Mouse (Mus musculus): Measurements from ENCODE around the gene Ms4a6b.
"Not testable (repeated sequence)": the region's sequence is repeated elsewhere in the genome, so short reads cannot be mapped to it uniquely, and the experiment has no call there.

Ms4a6b gene

GRCm38 (mm10) chr19:11518356-11518755 lies 2.0 kb downstream of the Ms4a6b start:
- in situ Hi-C loops (cut with MboI; ENCODE audit: low pct_unique_long_range_greater_than_20kb in 1 of 2, low sequenced_read_pairs in 2 of 2, unreplicated experiment in 1 of 2), result not testable (repeated sequence)

DNA sequence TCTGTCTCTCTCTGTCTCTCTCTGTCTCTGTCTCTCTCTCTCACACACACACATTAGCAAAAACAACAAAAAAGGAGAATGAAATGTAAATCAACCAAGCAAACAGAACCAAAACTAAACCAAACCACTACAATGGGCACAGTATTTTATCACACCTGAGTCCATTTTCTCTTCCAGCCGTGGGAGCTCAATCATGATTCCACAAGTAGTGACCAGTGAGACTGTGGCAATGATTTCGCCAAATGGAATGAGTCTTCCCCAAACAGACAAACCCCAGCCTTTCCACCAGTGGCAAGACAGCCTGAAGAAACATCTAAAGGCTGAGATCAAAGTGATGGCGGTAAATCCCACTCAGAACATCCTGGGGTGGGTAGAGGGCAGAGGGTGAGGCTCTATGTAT lies 3.8 kb downstream of the Ms4a6b start:
- in situ Hi-C loops (cut with MboI; ENCODE audit: low pct_unique_long_range_greater_than_20kb in 1 of 2, low sequenced_read_pairs in 2 of 2, unreplicated experiment in 1 of 2), result no loop called here

DNA sequence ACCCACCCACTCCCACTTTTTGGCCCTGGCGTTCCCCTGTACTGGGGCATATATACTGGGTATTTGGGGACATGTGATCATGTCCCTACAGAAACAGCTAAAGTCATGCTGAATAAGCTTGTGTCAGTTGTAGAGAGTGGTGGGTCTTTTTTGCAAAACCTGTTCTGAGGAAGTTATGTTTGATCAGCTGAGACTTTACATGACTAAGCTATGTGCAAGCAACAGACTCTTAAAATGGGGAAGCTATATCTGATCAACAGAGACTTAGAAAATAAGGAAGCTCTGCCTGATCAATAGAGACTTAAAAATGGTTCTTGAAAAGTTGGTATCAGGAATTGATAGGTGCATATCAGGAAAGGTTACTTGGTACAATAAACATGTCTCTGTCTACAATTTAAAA lies 17.1 kb downstream of the Ms4a6b start:
- in situ Hi-C loops (cut with MboI; ENCODE audit: low pct_unique_long_range_greater_than_20kb in 1 of 2, low sequenced_read_pairs in 2 of 2, unreplicated experiment in 1 of 2), result no loop called here

DNA sequence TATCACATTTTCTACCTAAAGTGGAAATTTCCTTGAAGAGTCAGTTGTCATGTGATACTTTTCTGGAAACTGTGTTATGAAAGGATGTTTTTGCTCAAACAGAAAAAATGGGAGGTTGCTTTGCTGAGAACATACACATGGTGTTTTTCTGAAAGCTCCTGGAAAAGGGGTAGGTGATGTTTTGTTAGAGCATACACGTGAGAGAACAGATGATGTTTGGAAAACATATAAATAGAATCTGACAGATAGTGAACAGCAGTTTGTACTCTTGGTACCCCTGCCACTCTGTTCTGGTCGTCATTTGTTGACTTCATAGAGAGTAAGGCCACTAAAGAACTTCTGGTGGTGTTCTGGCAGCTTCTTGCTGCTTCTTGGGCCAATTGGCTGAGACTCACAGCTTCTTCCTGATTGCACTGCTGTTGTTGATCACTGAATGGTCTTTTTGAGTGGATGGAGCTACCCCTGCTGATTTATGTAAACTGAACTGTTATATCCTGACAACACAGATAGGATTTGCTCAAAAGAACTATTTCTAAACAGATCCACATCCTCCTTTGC lies 17.7 kb downstream of the Ms4a6b start:
- in situ Hi-C loops (cut with MboI; ENCODE audit: low pct_unique_long_range_greater_than_20kb in 1 of 2, low sequenced_read_pairs in 2 of 2, unreplicated experiment in 1 of 2), result no loop called here

DNA sequence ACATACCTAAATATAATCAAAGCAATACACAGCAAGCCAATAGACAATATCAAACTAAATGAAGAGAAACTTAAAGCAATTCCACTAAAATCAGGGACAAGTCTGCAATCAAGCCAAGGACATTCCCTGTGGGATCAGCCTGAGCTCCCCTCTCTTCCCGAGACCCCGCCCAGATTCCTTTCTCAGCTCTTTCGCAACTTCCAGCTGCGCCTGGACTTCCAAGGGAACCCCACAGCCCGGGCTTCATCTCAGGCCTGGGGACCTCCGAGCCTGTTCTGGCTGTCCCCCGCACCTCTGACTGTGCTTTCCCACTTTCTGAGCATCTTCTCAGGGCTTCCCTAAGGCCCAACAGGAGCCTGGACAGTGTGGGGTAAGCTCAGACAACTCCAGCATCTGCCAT lies 20.3 kb downstream of the Ms4a6b start, which contains the start of gene Ms4a4d:
Gene Ms4a4d, plus strand, starts transcription at position 209 of the 400 bp plus-strand sequence.
- in situ Hi-C loops (cut with MboI; ENCODE audit: low pct_unique_long_range_greater_than_20kb in 1 of 2, low sequenced_read_pairs in 2 of 2, unreplicated experiment in 1 of 2), result no loop called here

DNA sequence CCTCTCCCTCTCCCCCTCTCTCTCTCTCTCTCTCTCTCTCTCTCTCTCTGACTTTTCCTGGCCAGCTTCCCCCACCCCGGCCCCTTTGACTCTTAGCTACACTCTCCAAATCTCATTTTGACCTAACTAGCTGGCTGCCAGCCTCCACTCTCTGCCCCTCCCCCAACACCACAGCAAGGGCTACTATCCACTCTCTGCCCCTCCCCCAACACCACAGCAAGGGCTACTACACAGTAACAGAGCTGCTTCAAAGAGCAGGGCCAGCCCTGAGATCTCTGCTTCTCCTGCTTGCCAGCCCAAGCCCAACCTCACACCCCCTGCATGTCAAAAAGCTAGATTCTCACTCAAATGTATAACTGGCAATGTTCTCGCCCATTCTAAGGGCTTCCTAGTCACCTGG lies 21.0 kb downstream of the Ms4a6b start:
- in situ Hi-C loops (cut with MboI; ENCODE audit: low pct_unique_long_range_greater_than_20kb in 1 of 2, low sequenced_read_pairs in 2 of 2, unreplicated experiment in 1 of 2), result no loop called here

DNA sequence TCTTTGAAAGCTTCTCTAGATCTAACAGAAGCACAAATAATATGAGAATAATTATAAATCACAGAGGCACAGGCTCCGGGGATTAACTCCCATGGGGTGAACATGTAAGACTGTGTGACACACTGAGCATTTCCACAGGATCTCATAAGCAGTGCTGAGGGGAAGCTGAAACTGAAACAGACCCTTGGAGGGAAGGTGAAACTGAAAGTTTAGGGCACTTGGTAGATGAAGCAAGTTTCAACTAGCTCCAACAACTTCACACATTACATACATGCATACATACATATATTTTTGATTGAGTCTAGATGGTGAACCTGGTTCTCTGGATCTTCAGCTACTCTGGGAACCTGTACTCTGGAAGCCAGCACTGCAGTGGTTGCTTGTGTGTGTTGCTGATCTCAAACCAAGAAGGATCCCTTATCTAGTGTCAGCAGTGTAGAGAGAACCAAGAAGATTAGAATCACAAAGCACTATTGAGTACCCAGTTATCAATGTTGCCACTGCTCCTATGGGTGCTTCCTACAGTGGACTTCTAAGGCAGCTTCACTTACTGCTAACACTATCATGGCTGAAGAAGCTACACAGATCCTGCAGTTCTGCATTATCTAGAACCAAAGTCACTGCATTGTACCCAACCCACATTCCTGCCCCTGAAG lies 24.0 kb downstream of the Ms4a6b start:
- in situ Hi-C loops (cut with MboI; ENCODE audit: low pct_unique_long_range_greater_than_20kb in 1 of 2, low sequenced_read_pairs in 2 of 2, unreplicated experiment in 1 of 2), result not testable (repeated sequence)

GRCm38 (mm10) chr19:11544383-11544782 lies 28.1 kb downstream of the Ms4a6b start:
- in situ Hi-C loops (cut with MboI; ENCODE audit: low pct_unique_long_range_greater_than_20kb in 1 of 2, low sequenced_read_pairs in 2 of 2, unreplicated experiment in 1 of 2), result not testable (repeated sequence)

GRCm38 (mm10) chr19:11547911-11548310 lies 31.6 kb downstream of the Ms4a6b start:
- in situ Hi-C loops (cut with MboI; ENCODE audit: low pct_unique_long_range_greater_than_20kb in 1 of 2, low sequenced_read_pairs in 2 of 2, unreplicated experiment in 1 of 2), result no loop called here

- in situ Hi-C loops (cut with MboI; ENCODE audit: low pct_unique_long_range_greater_than_20kb in 1 of 2, low sequenced_read_pairs in 2 of 2, unreplicated experiment in 1 of 2), result no loop called here
These were observed 38.4 kb downstream of the Ms4a6b start for GRCm38 (mm10) chr19:11554726-11555125.

- in situ Hi-C loops (cut with MboI; ENCODE audit: low pct_unique_long_range_greater_than_20kb in 1 of 2, low sequenced_read_pairs in 2 of 2, unreplicated experiment in 1 of 2), result not testable (repeated sequence)
These were observed 43.2 kb downstream of the Ms4a6b start for GRCm38 (mm10) chr19:11559560-11559959.

GRCm38 (mm10) chr19:11574965-11575364 lies 58.7 kb downstream of the Ms4a6b start:
- in situ Hi-C loops (cut with MboI; ENCODE audit: low pct_unique_long_range_greater_than_20kb in 1 of 2, low sequenced_read_pairs in 2 of 2, unreplicated experiment in 1 of 2), result no loop called here
